Mouse (Mus musculus): ENCODE measurements at regions not wholly inside any gene's neighbourhood (a gene's known extent, or its start where the extent isn't known, plus 50 kb on each side); places are given as distances from the start of the nearest gene placed in this dataset.

GRCm38 (mm10) chr2:106256012-106256411, 252.7 kb upstream of the Dnajc24 start:
- H3K4me1 ChIP-seq (replicated peaks) = peaks cover 5% of the 10 kb centered on the region
- WGBS = 49% methylated on average over 12 of the region's 12 CpGs
- peak; percentile 17 for DNase-seq (ENCODE audit: low spot score)

GRCm38 (mm10) chr2:106234358-106234757, 231.0 kb upstream of the Dnajc24 start:
- WGBS = 77% methylated on average over 4 of the region's 4 CpGs
- 0 out of 2 replicates have a peak, but pooled peaks cover 3% of the 10 kb centered on the region for H3K4me1 ChIP-seq (replicated peaks)
- DNase-seq (ENCODE audit: low spot score) = no peak
- H3K4me3 ChIP-seq = no peak overlapping the region
- no peaks in the 10 kb centered on the region for H3K9me3 ChIP-seq
- no peaks in the 10 kb centered on the region for H3K36me3 ChIP-seq
- H3K27ac ChIP-seq = no peak overlapping the region
- no peaks in the 10 kb centered on the region for H3K27me3 ChIP-seq (ENCODE audit: insufficient read depth, poor library complexity, severe bottlenecking)

More at GRCm38 (mm10) chr2:106256012-106256411, 252.7 kb upstream of the Dnajc24 start:
- H3K27me3 ChIP-seq (ENCODE audit: insufficient read depth, poor library complexity, severe bottlenecking) = no peaks in the 10 kb centered on the region
- no peak overlapping the region for H3K4me3 ChIP-seq
- no peak overlapping the region for H3K27ac ChIP-seq
- H3K9me3 ChIP-seq = no peaks in the 10 kb centered on the region
- no peaks in the 10 kb centered on the region for H3K36me3 ChIP-seq

GRCm38 (mm10) chr2:106231136-106231535, 227.8 kb upstream of the Dnajc24 start:
- H3K36me3 ChIP-seq = no peaks in the 10 kb centered on the region
- WGBS = 89% methylated on average over 5 of the region's 5 CpGs
- 0 out of 2 replicates have a peak, but pooled peaks cover 3% of the 10 kb centered on the region for H3K4me1 ChIP-seq (replicated peaks)
- no peaks in the 10 kb centered on the region for H3K27me3 ChIP-seq (ENCODE audit: insufficient read depth, poor library complexity, severe bottlenecking)
- H3K27ac ChIP-seq = no peak overlapping the region
- H3K4me3 ChIP-seq = no peak overlapping the region
- DNase-seq (ENCODE audit: low spot score) = no peak
- no peaks in the 10 kb centered on the region for H3K9me3 ChIP-seq

- DNase-seq (ENCODE audit: low spot score) = no peak
- H3K36me3 ChIP-seq = no peaks in the 10 kb centered on the region
- no peaks in the 10 kb centered on the region for H3K27me3 ChIP-seq (ENCODE audit: insufficient read depth, poor library complexity, severe bottlenecking)
- H3K27ac ChIP-seq = no peak overlapping the region
- H3K4me3 ChIP-seq = no peak overlapping the region
- WGBS = 83% methylated on average over 3 of the region's 3 CpGs
- 0 out of 2 replicates have a peak, but pooled peaks cover 3% of the 10 kb centered on the region for H3K4me1 ChIP-seq (replicated peaks)
- H3K9me3 ChIP-seq = no peaks in the 10 kb centered on the region
Measured at GRCm38 (mm10) chr2:106230021-106230420, 226.7 kb upstream of the Dnajc24 start.

- DNase-seq (ENCODE audit: low spot score) = no peak
- H3K27me3 ChIP-seq (ENCODE audit: insufficient read depth, poor library complexity, severe bottlenecking) = no peaks in the 10 kb centered on the region
- no peaks in the 10 kb centered on the region for H3K4me1 ChIP-seq (replicated peaks)
- H3K36me3 ChIP-seq = no peaks in the 10 kb centered on the region
- no peak overlapping the region for H3K27ac ChIP-seq
- WGBS = 80% methylated on average over 1 of the region's 1 CpGs
- no peak overlapping the region for H3K4me3 ChIP-seq
- H3K9me3 ChIP-seq = no peaks in the 10 kb centered on the region
Measured at GRCm38 (mm10) chr2:106228249-106228648, 224.9 kb upstream of the Dnajc24 start.

GRCm38 (mm10) chr2:106216169-106216568, 212.8 kb upstream of the Dnajc24 start:
- no peaks in the 10 kb centered on the region for H3K27me3 ChIP-seq (ENCODE audit: insufficient read depth, poor library complexity, severe bottlenecking)
- no peaks in the 10 kb centered on the region for H3K36me3 ChIP-seq
- DNase-seq (ENCODE audit: low spot score) = no peak
- 96% methylated on average over 3 of the region's 3 CpGs for WGBS
- H3K4me1 ChIP-seq (replicated peaks) = no peaks in the 10 kb centered on the region; the same call in 1 of the 2 replicates
- no peaks in the 10 kb centered on the region for H3K9me3 ChIP-seq
- H3K4me3 ChIP-seq = no peak overlapping the region
- H3K27ac ChIP-seq = no peak overlapping the region

- 66% methylated on average over 4 of the region's 4 CpGs for WGBS
Measured at GRCm38 (mm10) chr2:106213740-106214139, 210.4 kb upstream of the Dnajc24 start.

GRCm38 (mm10) chr2:106210773-106211172, 207.4 kb upstream of the Dnajc24 start:
- H3K4me3 ChIP-seq = no peak overlapping the region
- H3K4me1 ChIP-seq (replicated peaks) = no peaks in the 10 kb centered on the region; the same call in 1 of the 2 replicates
- H3K27ac ChIP-seq = no peak overlapping the region
- WGBS = 90% methylated on average over 1 of the region's 1 CpGs
- H3K36me3 ChIP-seq = no peaks in the 10 kb centered on the region
- no peaks in the 10 kb centered on the region for H3K9me3 ChIP-seq
- DNase-seq (ENCODE audit: low spot score) = no peak
- no peaks in the 10 kb centered on the region for H3K27me3 ChIP-seq (ENCODE audit: insufficient read depth, poor library complexity, severe bottlenecking)

More at GRCm38 (mm10) chr2:106213740-106214139, 210.4 kb upstream of the Dnajc24 start:
- no peak for DNase-seq (ENCODE audit: low spot score)
- H3K36me3 ChIP-seq = no peaks in the 10 kb centered on the region
- H3K27me3 ChIP-seq (ENCODE audit: insufficient read depth, poor library complexity, severe bottlenecking) = no peaks in the 10 kb centered on the region
- H3K9me3 ChIP-seq = no peaks in the 10 kb centered on the region
- H3K4me1 ChIP-seq (replicated peaks) = no peaks in the 10 kb centered on the region; the same call in 1 of the 2 replicates
- H3K4me3 ChIP-seq = no peak overlapping the region
- no peak overlapping the region for H3K27ac ChIP-seq

- Histone ChIP-seq H3K4me3 (no peak overlapping the region), H3K9me3 (no peaks in the 10 kb centered on the region), H3K27ac (no peak overlapping the region), H3K27me3 (ENCODE audit: insufficient read depth, poor library complexity, severe bottlenecking) (no peaks in the 10 kb centered on the region), H3K36me3 (no peaks in the 10 kb centered on the region), H3K4me1 (replicated peaks) (no peaks in the 10 kb centered on the region)
- 73% methylated on average over 4 of the region's 4 CpGs for WGBS
- DNase-seq (ENCODE audit: low spot score) = no peak
Measured at GRCm38 (mm10) chr2:106208767-106209250, 205.5 kb upstream of the Dnajc24 start.

- H3K9me3 ChIP-seq = peaks cover 7% of the 10 kb centered on the region
- no peak overlapping the region for H3K4me3 ChIP-seq
- H3K36me3 ChIP-seq = no peaks in the 10 kb centered on the region
- H3K27ac ChIP-seq = no peak overlapping the region
- H3K27me3 ChIP-seq (ENCODE audit: insufficient read depth, poor library complexity, severe bottlenecking) = peaks cover 8% of the 10 kb centered on the region; the same call in 1 of the 2 replicates
- 90% methylated on average over 2 of the region's 2 CpGs for WGBS
- peaks cover 5% of the 10 kb centered on the region for H3K4me1 ChIP-seq (replicated peaks)
- DNase-seq (ENCODE audit: low spot score) = no peak
Measured at GRCm38 (mm10) chr2:106200130-106200529, 196.8 kb upstream of the Dnajc24 start.

- no peak overlapping the region for H3K27ac ChIP-seq
- H3K4me3 ChIP-seq = peak overlapping the region; percentile 53
- no peaks in the 10 kb centered on the region for H3K36me3 ChIP-seq
- peaks cover 30% of the 10 kb centered on the region for H3K27me3 ChIP-seq (ENCODE audit: insufficient read depth, poor library complexity, severe bottlenecking)
- H3K4me1 ChIP-seq (replicated peaks) = peaks cover 51% of the 10 kb centered on the region
- peaks cover 2% of the 10 kb centered on the region for H3K9me3 ChIP-seq
- 10% methylated on average over 7 of the region's 7 CpGs for WGBS
- peak; percentile 26 for DNase-seq (ENCODE audit: low spot score)
Measured at GRCm38 (mm10) chr2:106195170-106195569, 191.8 kb upstream of the Dnajc24 start.

GRCm38 (mm10) chr2:106194369-106195023, 191.1 kb upstream of the Dnajc24 start:
- H3K4me1 ChIP-seq (replicated peaks) = peaks cover 56% of the 10 kb centered on the region
- no peaks in the 10 kb centered on the region for H3K36me3 ChIP-seq
- peak; percentile 88 for DNase-seq (ENCODE audit: low spot score)
- H3K27ac ChIP-seq = peak overlapping the region; percentile 90
- H3K9me3 ChIP-seq = no peaks in the 10 kb centered on the region
- WGBS = 8% methylated on average over 14 of the region's 14 CpGs
- peak overlapping the region; percentile 53 for H3K4me3 ChIP-seq
- H3K27me3 ChIP-seq (ENCODE audit: insufficient read depth, poor library complexity, severe bottlenecking) = peaks cover 37% of the 10 kb centered on the region

GRCm38 (mm10) chr2:106193889-106194347, 190.6 kb upstream of the Dnajc24 start:
- peaks cover 38% of the 10 kb centered on the region for H3K27me3 ChIP-seq (ENCODE audit: insufficient read depth, poor library complexity, severe bottlenecking)
- peak; percentile 65 for DNase-seq (ENCODE audit: low spot score)
- no peaks in the 10 kb centered on the region for H3K36me3 ChIP-seq
- H3K4me3 ChIP-seq = peak overlapping the region; percentile 53
- 2% methylated on average over 9 of the region's 9 CpGs for WGBS
- H3K9me3 ChIP-seq = no peaks in the 10 kb centered on the region
- H3K27ac ChIP-seq = peak overlapping the region; percentile 90
- peaks cover 56% of the 10 kb centered on the region for H3K4me1 ChIP-seq (replicated peaks)
